Mouse (Mus musculus) embryo, embryonic 11 days (tissue): ENCODE results near the gene AL731706.2.
"Not testable (repeated sequence)": the region's sequence is repeated elsewhere in the genome, so short reads cannot be mapped to it uniquely, and the experiment has no call there.

Experiments used
- DNase-seq: peaks from one replicate; pipeline ENCODE4 v3.0.0-alpha.2; 2015

Gene AL731706.2

GRCm38 (mm10) chr2:136885579-136885978, at the start of gene AL731706.2:
Gene AL731706.2, minus strand, starts transcription at chr2:136885679.
- DNase-seq: no peak

- DNase-seq: peak; percentile 32
These were observed 35.5 kb upstream of the AL731706.2 start for GRCm38 (mm10) chr2:136921003-136921408.

- DNase-seq: no peak
These were observed 34.9 kb upstream of the AL731706.2 start for GRCm38 (mm10) chr2:136920257-136920993.

- DNase-seq: no peak
These were observed 34.0 kb upstream of the AL731706.2 start for GRCm38 (mm10) chr2:136919433-136919832.

- peak; percentile 56 for DNase-seq
These were observed 28.9 kb upstream of the AL731706.2 start for GRCm38 (mm10) chr2:136914334-136914902.

GRCm38 (mm10) chr2:136913021-136913420, 27.5 kb upstream of the AL731706.2 start:
- DNase-seq: no peak

GRCm38 (mm10) chr2:136911958-136912411, 26.5 kb upstream of the AL731706.2 start:
- DNase-seq: peak; percentile 39

- no peak for DNase-seq
These were observed 23.8 kb upstream of the AL731706.2 start for GRCm38 (mm10) chr2:136909298-136909697.

- no peak for DNase-seq
These were observed 23.1 kb upstream of the AL731706.2 start for GRCm38 (mm10) chr2:136908596-136908995.

GRCm38 (mm10) chr2:136896131-136896530, 10.7 kb upstream of the AL731706.2 start:
- no peak for DNase-seq

- no peak for DNase-seq
These were observed 9.0 kb upstream of the AL731706.2 start for GRCm38 (mm10) chr2:136894494-136894893.

- peak; percentile 96 for DNase-seq
These were observed 6.5 kb upstream of the AL731706.2 start for GRCm38 (mm10) chr2:136891951-136892371.

- peak; percentile 98 for DNase-seq
These were observed 5.8 kb upstream of the AL731706.2 start, which contains the start of the genes Slx4ip, AL731706.1 and Mkks for GRCm38 (mm10) chr2:136891068-136891950. Gene Slx4ip, plus strand, starts transcription at chr2:136891218. Gene AL731706.1, minus strand, starts transcription at chr2:136891389. Gene Mkks, minus strand, starts transcription at chr2:136891389.

GRCm38 (mm10) chr2:136890716-136891067, 5.2 kb upstream of the AL731706.2 start:
- not testable (repeated sequence) for DNase-seq

GRCm38 (mm10) chr2:136886846-136887245, 1.4 kb upstream of the AL731706.2 start:
- peak; percentile 47 for DNase-seq

GRCm38 (mm10) chr2:136854543-136855388, 30.7 kb downstream of the AL731706.2 start:
- peak; percentile 34 for DNase-seq

GRCm38 (mm10) chr2:136850366-136850765, 35.1 kb downstream of the AL731706.2 start:
- DNase-seq: no peak

GRCm38 (mm10) chr2:136837994-136838393, 47.5 kb downstream of the AL731706.2 start:
- DNase-seq: no peak

GRCm38 (mm10) chr2:136835882-136836281, 49.6 kb downstream of the AL731706.2 start:
- peak; percentile 35 for DNase-seq
